Mouse (Mus musculus): ENCODE results near the gene Klk14.

DNA sequence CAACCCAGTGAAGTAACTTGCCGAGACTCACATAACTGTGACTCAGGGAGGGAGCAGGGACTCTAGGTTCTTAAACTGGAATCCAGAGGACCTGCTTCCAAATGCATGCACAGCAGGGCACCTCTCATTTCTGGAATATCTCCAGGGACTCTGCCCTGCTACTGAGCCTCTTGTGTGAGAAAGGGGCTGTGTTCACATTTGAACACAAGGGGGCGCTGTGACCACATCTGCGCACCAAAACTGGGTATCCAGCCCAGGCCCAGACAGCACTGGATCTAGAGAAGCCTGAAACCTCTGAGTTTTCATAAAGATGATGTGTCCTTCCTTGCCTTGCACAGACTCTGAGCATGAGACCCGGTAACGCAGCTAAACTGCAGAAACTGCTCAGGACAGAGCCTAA, 9.3 kb upstream of the Klk14 start:
- TF ChIP-seq CTCF (IDR thresholded peaks at IDR 0.05; ENCODE audit: borderline replicate concordance, control insufficient read depth, extremely low read depth, insufficient read depth, low read length, poor library complexity) (peak; percentile 65; the same call in 1 of the 2 replicates), POLR2A (IDR thresholded peaks at IDR 0.05; ENCODE audit: control insufficient read depth, extremely low read depth, insufficient read depth, low read length, poor library complexity) (no peak)

All from thymus, adult 2 months (tissue).